Mouse (Mus musculus) forebrain, embryonic 15.5 days (tissue): ENCODE data around the gene Tmem88b. TPM values are rescaled to one million over a fixed set of nuclear protein-coding genes. Genes with fewer than 3 reads are reported as not detected.

Experiments
- ATAC-seq: fragments of 200-750 bp; cut with Nextera tagmentation; replicated peaks from 2 replicates; pipeline ENCODE4 v1.8.0; 2017; ENCODE audit warnings: mild to moderate bottlenecking, moderate TSS enrichment, moderate library complexity
- H3K27ac ChIP-seq: fragments of 300-500 bp; sonication (generic); replicated peaks from 2 replicates; pipeline ENCODE4 v1.5.1; 2015; ENCODE audit warnings: mild to moderate bottlenecking, inconsistent platforms
- H3K27me3 ChIP-seq: fragments of 300-500 bp; sonication (generic); 2 replicates; pipeline ENCODE4 v1.6.1; 2015; ENCODE audit warnings: inconsistent platforms
- H3K36me3 ChIP-seq: fragments of 300-500 bp; sonication (generic); 2 replicates; pipeline ENCODE4 v1.6.1; 2015; ENCODE audit warnings: mild to moderate bottlenecking, inconsistent platforms
- H3K4me1 ChIP-seq: fragments of 300-500 bp; sonication (generic); 2 replicates; pipeline ENCODE4 v1.6.1; 2015; ENCODE audit warnings: inconsistent platforms
- H3K4me2 ChIP-seq: fragments of 300-500 bp; sonication (generic); replicated peaks from 2 replicates; pipeline ENCODE4 v1.6.1; 2015; ENCODE audit warnings: mild to moderate bottlenecking, inconsistent platforms
- H3K4me3 ChIP-seq: fragments of 300-500 bp; sonication (generic); 2 replicates; pipeline ENCODE4 v1.5.1; 2015; ENCODE audit warnings: mild to moderate bottlenecking, inconsistent platforms
- H3K9ac ChIP-seq: fragments of 300-500 bp; sonication (generic); replicated peaks from 2 replicates; pipeline ENCODE4 v1.6.1; 2015; ENCODE audit warnings: mild to moderate bottlenecking, inconsistent platforms
- H3K9me3 ChIP-seq: fragments of 300-500 bp; sonication (generic); 2 replicates; pipeline ENCODE4 v1.6.1; 2016; ENCODE audit warnings: inconsistent platforms
- WGBS: fragments of 180-500 bp; shearing (Covaris S2); methylation state at CpG from one replicate; pipeline ENCODE4 v1.1.7; 2015; ENCODE audit warnings: mixed read lengths; 5-methylcytosine and 5-hydroxymethylcytosine counted together
- polyA plus RNA-seq: library from polyadenylated mRNA; unstranded; fragments of >200 nt; fragmentation: Nextera tagmentation; extraction: Ambion mirVana; gene quantifications from 2 replicates; pipeline ENCODE4 v1.2.1, GENCODE M21; 2015

Gene Tmem88b
- polyA plus RNA-seq, 1 experiment from 2014 or later, result 0.29 TPM

DNA sequence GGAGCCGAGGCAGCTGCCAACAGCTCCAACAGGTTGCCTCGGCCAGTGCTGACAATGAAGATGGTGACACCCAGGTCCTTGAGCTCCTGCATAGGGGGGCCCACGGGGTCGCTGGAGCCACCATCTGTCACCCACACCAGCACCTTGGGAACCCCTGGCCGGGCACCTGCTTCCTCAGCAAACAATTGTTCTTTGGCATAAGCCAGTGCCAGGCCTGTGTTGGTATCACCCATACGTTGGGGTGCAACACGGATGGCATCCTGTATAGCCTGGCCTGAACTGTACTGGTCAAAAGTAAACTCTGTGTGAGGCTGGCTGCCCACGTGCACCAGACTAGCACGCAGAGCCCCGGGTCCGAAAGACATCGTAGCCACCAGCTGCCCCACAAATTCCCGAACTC lies 12.9 kb downstream of the Tmem88b start:
- no peaks in the 10 kb centered on the region for H3K9me3 ChIP-seq
- ATAC-seq, result no peak
- no peak overlapping the region for H3K9ac ChIP-seq
- no peak overlapping the region for H3K4me2 ChIP-seq
- 86% methylated on average over 13 of the region's 13 CpGs for WGBS
- H3K4me3 ChIP-seq, result no peak overlapping the region
- no peak overlapping the region for H3K27ac ChIP-seq
- H3K36me3 ChIP-seq, result no peaks in the 10 kb centered on the region
- 0 out of 2 replicates have a peak, but pooled peaks cover 8% of the 10 kb centered on the region for H3K27me3 ChIP-seq
- H3K4me1 ChIP-seq, result peaks cover 36% of the 10 kb centered on the region

- no peaks in the 10 kb centered on the region for H3K36me3 ChIP-seq
- no peak overlapping the region for H3K9ac ChIP-seq
- no peak overlapping the region for H3K4me2 ChIP-seq
- 85% methylated on average over 2 of the region's 2 CpGs for WGBS
- no peak overlapping the region for H3K4me3 ChIP-seq
- no peak for ATAC-seq
- peaks cover 36% of the 10 kb centered on the region for H3K4me1 ChIP-seq
- no peaks in the 10 kb centered on the region for H3K9me3 ChIP-seq
- 0 out of 2 replicates have a peak, but pooled peaks cover 8% of the 10 kb centered on the region for H3K27me3 ChIP-seq
- no peak overlapping the region for H3K27ac ChIP-seq
Observed at GRCm38 (mm10) chr4:155771706-155772105, 14.0 kb downstream of the Tmem88b start.

DNA sequence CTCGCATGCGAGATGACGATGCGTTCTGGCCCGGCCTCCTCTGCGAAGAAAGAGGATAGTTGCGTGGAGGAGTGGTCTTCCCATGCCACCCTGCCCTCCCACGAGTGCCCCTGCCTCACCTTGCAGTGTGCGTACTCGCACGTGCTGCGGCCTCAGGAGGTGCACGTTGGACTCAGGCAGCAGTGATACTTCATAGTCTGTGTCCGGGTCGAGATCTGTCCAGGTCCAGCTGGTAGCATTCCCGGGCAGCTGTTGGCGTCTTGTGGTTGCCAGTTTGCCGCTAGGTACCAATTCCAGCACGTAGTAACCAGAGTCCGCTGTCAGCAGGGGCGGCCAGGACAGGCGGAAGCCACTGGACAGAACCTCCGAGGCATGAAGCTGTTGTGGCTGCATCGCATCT lies 15.0 kb downstream of the Tmem88b start:
- Histone ChIP-seq H3K4me3 (peak overlapping the region; percentile 49), H3K9ac (peak overlapping the region; percentile 69), H3K4me2 (peak overlapping the region; percentile 79), H3K36me3 (no peaks in the 10 kb centered on the region), H3K27me3 (0 out of 2 replicates have a peak, but pooled peaks cover 8% of the 10 kb centered on the region), H3K27ac (no peak overlapping the region), H3K9me3 (no peaks in the 10 kb centered on the region), H3K4me1 (peaks cover 34% of the 10 kb centered on the region)
- WGBS, result 37% methylated on average over 24 of the region's 24 CpGs
- ATAC-seq, result peak; percentile 38

GRCm38 (mm10) chr4:155769880-155770512 lies 15.7 kb downstream of the Tmem88b start:
- Histone ChIP-seq H3K4me1 (peaks cover 28% of the 10 kb centered on the region), H3K9me3 (no peaks in the 10 kb centered on the region), H3K27me3 (0 out of 2 replicates have a peak, but pooled peaks cover 8% of the 10 kb centered on the region), H3K9ac (peak overlapping the region; percentile 69), H3K4me3 (peak overlapping the region; percentile 49), H3K27ac (no peak overlapping the region), H3K36me3 (no peaks in the 10 kb centered on the region), H3K4me2 (peak overlapping the region; percentile 79)
- peak; percentile 85 for ATAC-seq
- WGBS, result under 1% methylated on average over 39 of the region's 39 CpGs

DNA sequence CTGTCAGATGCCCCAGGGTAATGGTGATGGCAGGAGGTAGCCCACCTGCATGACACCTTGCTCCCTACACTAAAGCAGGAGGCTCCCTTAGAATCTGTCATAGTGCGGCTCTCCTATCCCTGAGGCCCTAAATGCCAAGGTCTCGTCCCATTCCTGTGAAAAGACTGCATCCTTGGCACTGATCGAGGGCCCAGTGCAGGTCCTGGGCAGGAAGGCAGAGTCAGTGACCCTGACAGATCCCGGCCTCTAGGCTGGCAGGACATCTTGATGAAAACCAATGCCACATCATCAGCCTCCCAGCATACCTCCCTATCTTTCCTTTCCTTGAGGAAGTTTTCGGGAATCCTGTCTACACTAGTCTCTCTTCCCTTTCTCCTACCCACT lies 16.2 kb downstream of the Tmem88b start:
- H3K4me3 ChIP-seq, result peak overlapping the region; percentile 49
- 61% methylated on average over 5 of the region's 5 CpGs for WGBS
- ATAC-seq, result no peak

GRCm38 (mm10) chr4:155762357-155762756 lies 23.3 kb downstream of the Tmem88b start:
- H3K27ac ChIP-seq, result no peak overlapping the region
- no peak for ATAC-seq
- H3K4me1 ChIP-seq, result peaks cover 28% of the 10 kb centered on the region
- 0 out of 2 replicates have a peak, but pooled peaks cover 1% of the 10 kb centered on the region for H3K36me3 ChIP-seq
- no peaks in the 10 kb centered on the region for H3K9me3 ChIP-seq
- no peak overlapping the region for H3K4me3 ChIP-seq
- WGBS, result 93% methylated on average over 3 of the region's 3 CpGs
- no peaks in the 10 kb centered on the region for H3K27me3 ChIP-seq
- H3K9ac ChIP-seq, result no peak overlapping the region
- H3K4me2 ChIP-seq, result no peak overlapping the region; the same call in 1 of the 2 replicates

More for the DNA sequence above, 16.2 kb downstream of the Tmem88b start:
- Histone ChIP-seq H3K9ac (peak overlapping the region; percentile 69), H3K36me3 (no peaks in the 10 kb centered on the region), H3K27me3 (0 out of 2 replicates have a peak, but pooled peaks cover 8% of the 10 kb centered on the region), H3K27ac (no peak overlapping the region), H3K4me1 (peaks cover 22% of the 10 kb centered on the region), H3K4me2 (peak overlapping the region; percentile 79), H3K9me3 (no peaks in the 10 kb centered on the region)

- H3K9ac ChIP-seq, result peak overlapping the region; percentile 73
- no peaks in the 10 kb centered on the region for H3K9me3 ChIP-seq
- peak overlapping the region; percentile 98 for H3K4me2 ChIP-seq
- peaks cover 28% of the 10 kb centered on the region for H3K4me1 ChIP-seq
- 0 out of 2 replicates have a peak, but pooled peaks have one; percentile 21 for ATAC-seq
- H3K27me3 ChIP-seq, result no peaks in the 10 kb centered on the region
- H3K4me3 ChIP-seq, result peak overlapping the region; percentile 89
- 1% methylated on average over 28 of the region's 28 CpGs for WGBS
- H3K36me3 ChIP-seq, result peaks cover 3% of the 10 kb centered on the region
- no peak overlapping the region for H3K27ac ChIP-seq
Observed at GRCm38 (mm10) chr4:155761356-155762099, 24.1 kb downstream of the Tmem88b start.

DNA sequence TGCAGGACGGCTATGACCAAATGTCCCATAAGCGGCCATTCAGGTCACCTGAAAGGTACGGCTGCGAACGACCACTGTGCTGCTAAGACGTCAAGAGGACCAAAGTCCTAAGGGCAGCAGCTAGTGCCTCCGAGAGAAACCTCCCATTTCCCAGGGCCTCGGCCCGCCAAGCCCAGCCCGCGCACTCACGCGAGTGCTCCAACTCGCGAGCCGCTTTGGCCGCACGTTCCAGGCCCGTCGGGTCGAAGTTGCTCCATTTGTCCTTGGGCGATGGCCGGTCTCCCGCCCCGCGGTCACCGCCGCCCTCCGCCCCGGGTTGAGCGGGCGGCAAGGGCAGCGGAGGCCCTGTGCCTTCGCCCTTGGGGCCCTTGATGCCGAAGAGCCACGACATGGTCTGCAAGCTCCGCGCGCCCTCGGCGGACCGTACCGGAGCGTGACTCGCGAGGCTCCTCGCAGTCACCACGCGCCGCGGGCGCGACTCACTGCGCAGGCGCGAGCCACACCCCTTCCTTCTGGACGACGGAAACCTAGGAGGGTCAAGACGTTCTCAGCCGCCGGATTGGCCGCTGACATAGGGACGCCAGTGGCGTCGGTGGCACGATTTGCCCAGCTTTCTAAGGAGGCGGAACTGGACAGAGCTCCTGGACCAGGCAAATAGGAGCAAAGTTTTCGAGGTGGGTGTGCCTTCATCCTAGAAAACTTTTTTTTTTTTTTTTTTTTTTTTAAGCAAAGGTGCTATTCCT lies 24.9 kb downstream of the Tmem88b start, which contains the start of gene Atad3a:
Gene Atad3a (minus strand): TSS at position 481 of the 743 bp plus-strand sequence.
- Histone ChIP-seq H3K4me1 (peaks cover 28% of the 10 kb centered on the region), H3K9ac (peak within 1 kb of the TSS; percentile 73), H3K27ac (0 out of 2 replicates have a peak within 1 kb of the TSS, but pooled peaks have one; percentile 7), H3K4me2 (peak within 1 kb of the TSS; percentile 98), H3K27me3 (no peaks in the 10 kb centered on the region), H3K4me3 (peak within 1 kb of the TSS; percentile 89), H3K9me3 (no peaks in the 10 kb centered on the region), H3K36me3 (peaks cover 10% of the 10 kb centered on the region)
- 2% methylated on average over 68 of the region's 68 CpGs for WGBS
- ATAC-seq, result peak; percentile 96

GRCm38 (mm10) chr4:155759862-155760612 lies 25.6 kb downstream of the Tmem88b start:
- peaks cover 28% of the 10 kb centered on the region for H3K4me1 ChIP-seq
- peaks cover 18% of the 10 kb centered on the region for H3K36me3 ChIP-seq
- H3K4me3 ChIP-seq, result peak overlapping the region; percentile 89
- H3K27me3 ChIP-seq, result no peaks in the 10 kb centered on the region
- H3K9me3 ChIP-seq, result no peaks in the 10 kb centered on the region
- H3K9ac ChIP-seq, result peak overlapping the region; percentile 73
- H3K4me2 ChIP-seq, result peak overlapping the region; percentile 98
- no peak overlapping the region for H3K27ac ChIP-seq
- 3% methylated on average over 10 of the region's 10 CpGs for WGBS
- ATAC-seq, result peak; percentile 18; the same call in 1 of the 2 replicates

DNA sequence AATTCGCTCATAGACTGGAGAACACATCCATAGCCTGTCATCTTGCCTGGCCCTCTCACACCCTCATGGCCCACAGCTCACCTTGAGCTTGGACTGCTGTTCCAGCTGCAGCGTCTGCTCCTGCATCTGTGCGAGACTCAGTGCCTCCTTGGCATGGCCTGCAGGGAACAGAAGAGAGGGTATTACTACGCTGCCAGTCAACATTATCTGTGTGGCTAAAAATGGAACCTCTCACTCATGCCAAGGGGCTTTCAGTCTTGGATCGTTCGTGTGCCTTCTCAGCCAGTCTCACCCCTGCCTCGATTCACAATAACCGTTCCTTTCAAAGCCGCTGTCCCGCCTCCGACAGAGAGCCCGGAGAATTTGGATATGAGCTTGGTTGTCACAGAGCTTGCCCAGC lies 28.7 kb downstream of the Tmem88b start:
- H3K4me3 ChIP-seq, result no peak overlapping the region
- no peak for ATAC-seq
- no peaks in the 10 kb centered on the region for H3K27me3 ChIP-seq
- WGBS, result 88% methylated on average over 12 of the region's 12 CpGs
- no peak overlapping the region for H3K27ac ChIP-seq
- H3K9me3 ChIP-seq, result no peaks in the 10 kb centered on the region
- H3K4me1 ChIP-seq, result peaks cover 28% of the 10 kb centered on the region
- no peak overlapping the region for H3K9ac ChIP-seq
- H3K4me2 ChIP-seq, result no peak overlapping the region
- peaks cover 45% of the 10 kb centered on the region for H3K36me3 ChIP-seq
